ENCODE assay signal across 24 mouse cellular contexts in genomic region chr15:20667989-20668388, GRCm38 (mm10). TPM values are rescaled to one million over a fixed set of nuclear protein-coding genes. Genes with fewer than 3 reads are reported as not detected.
DNase-seq lines count a peak whose midpoint lies in the region; ATAC-seq and TF ChIP-seq lines count a peak whose summit lies in the region.
"Had no signal": no experiment of that assay in that cellular context is flagged by ENCODE, and none has a peak within 500 bp of the region (broad histone marks: within the 10 kb centered on the region; RNA-seq: fewer than 3 reads in every experiment).

No protein-coding gene starts in this region.

- no peak overlapping the region for H3K27ac ChIP-seq in forebrain, embryonic 12.5 days
- no peak overlapping the region for H3K27ac ChIP-seq in forebrain, embryonic 15.5 days (replicated peaks)
- H3K27ac ChIP-seq in forebrain, embryonic 13.5 days = no peak overlapping the region
- H3K27ac ChIP-seq in forebrain, embryonic 10.5 days = no peak overlapping the region
- no peak overlapping the region for H3K27ac ChIP-seq in forebrain, embryonic 14.5 days (ENCODE audit: low read depth, low read length)
- no peak overlapping the region for H3K27ac ChIP-seq in forebrain, postnatal 0 days (ENCODE audit: low read depth, low read length)
- no peak overlapping the region for H3K27ac ChIP-seq in neural tube, embryonic 15.5 days (replicated peaks)

- 38% methylated on average over 1 of the region's 1 CpGs for WGBS in forebrain, embryonic 12.5 days
- WGBS in forebrain, embryonic 15.5 days = 21% methylated on average over 1 of the region's 1 CpGs
- WGBS in forebrain, embryonic 13.5 days = 48% methylated on average over 1 of the region's 1 CpGs
- 70% methylated on average over 1 of the region's 1 CpGs for WGBS in forebrain, embryonic 10.5 days
- WGBS in forebrain, embryonic 14.5 days = 48% methylated on average over 1 of the region's 1 CpGs
- 28% methylated on average over 1 of the region's 1 CpGs for WGBS in forebrain, postnatal 0 days
- WGBS in neural tube, embryonic 15.5 days = 62% methylated on average over 1 of the region's 1 CpGs

- TF ChIP-seq CTCF in forebrain, postnatal 0 days (IDR thresholded peaks at IDR 0.05; ENCODE audit: low read depth) = no peak
- no peak for TF ChIP-seq CTCF in brain, embryonic 14.5 days (IDR thresholded peaks at IDR 0.05; ENCODE audit: borderline replicate concordance, extremely low read depth, insufficient read depth, insufficient read length)

- H3K9me3 ChIP-seq in forebrain, embryonic 12.5 days = no peaks in the 10 kb centered on the region
- no peaks in the 10 kb centered on the region for H3K9me3 ChIP-seq in forebrain, embryonic 15.5 days
- no peaks in the 10 kb centered on the region for H3K9me3 ChIP-seq in forebrain, embryonic 13.5 days (replicated peaks)
- H3K9me3 ChIP-seq in forebrain, embryonic 10.5 days = no peaks in the 10 kb centered on the region
- no peaks in the 10 kb centered on the region for H3K9me3 ChIP-seq in forebrain, embryonic 14.5 days (replicated peaks; ENCODE audit: control insufficient read depth, low read length)
- no peaks in the 10 kb centered on the region for H3K9me3 ChIP-seq in forebrain, postnatal 0 days (ENCODE audit: low read length)
- no peaks in the 10 kb centered on the region for H3K9me3 ChIP-seq in neural tube, embryonic 15.5 days (replicated peaks)
- H3K9me3 ChIP-seq: G1E had no signal

- H3K4me3 ChIP-seq in forebrain, embryonic 12.5 days (replicated peaks) = no peak overlapping the region
- H3K4me3 ChIP-seq in forebrain, embryonic 15.5 days = no peak overlapping the region
- no peak overlapping the region for H3K4me3 ChIP-seq in forebrain, embryonic 13.5 days
- H3K4me3 ChIP-seq in forebrain, embryonic 10.5 days = no peak overlapping the region
- no peak overlapping the region for H3K4me3 ChIP-seq in forebrain, embryonic 14.5 days (ENCODE audit: low read depth, low read length)
- H3K4me3 ChIP-seq in forebrain, postnatal 0 days (ENCODE audit: low read depth, low read length) = no peak overlapping the region
- no peak overlapping the region for H3K4me3 ChIP-seq in neural tube, embryonic 15.5 days (replicated peaks)

- no peaks in the 10 kb centered on the region for H3K4me1 ChIP-seq in forebrain, embryonic 12.5 days
- H3K4me1 ChIP-seq in forebrain, embryonic 15.5 days = no peaks in the 10 kb centered on the region
- no peaks in the 10 kb centered on the region for H3K4me1 ChIP-seq in forebrain, embryonic 13.5 days
- no peaks in the 10 kb centered on the region for H3K4me1 ChIP-seq in forebrain, embryonic 10.5 days
- H3K4me1 ChIP-seq in forebrain, embryonic 14.5 days (ENCODE audit: control insufficient read depth, insufficient read depth, low read length) = no peaks in the 10 kb centered on the region
- no peaks in the 10 kb centered on the region for H3K4me1 ChIP-seq in forebrain, postnatal 0 days (ENCODE audit: insufficient read depth)
- H3K4me1 ChIP-seq in neural tube, embryonic 15.5 days = no peaks in the 10 kb centered on the region

- no peaks in the 10 kb centered on the region for H3K27me3 ChIP-seq in forebrain, embryonic 12.5 days
- no peaks in the 10 kb centered on the region for H3K27me3 ChIP-seq in forebrain, embryonic 15.5 days
- H3K27me3 ChIP-seq in forebrain, embryonic 13.5 days = no peaks in the 10 kb centered on the region
- no peaks in the 10 kb centered on the region for H3K27me3 ChIP-seq in forebrain, embryonic 10.5 days (ENCODE audit: poor library complexity, severe bottlenecking)
- H3K27me3 ChIP-seq in forebrain, embryonic 14.5 days (replicated peaks; ENCODE audit: control insufficient read depth, insufficient read depth, low read length) = no peaks in the 10 kb centered on the region
- H3K27me3 ChIP-seq in forebrain, postnatal 0 days (ENCODE audit: insufficient read depth, low read length) = no peaks in the 10 kb centered on the region
- no peaks in the 10 kb centered on the region for H3K27me3 ChIP-seq in neural tube, embryonic 15.5 days (replicated peaks)
- H3K27me3 ChIP-seq: CH12.LX, Patski had no signal

- no peak for TF ChIP-seq POLR2A in brain, embryonic 14.5 days (IDR thresholded peaks at IDR 0.05; ENCODE audit: borderline replicate concordance, extremely low read depth, insufficient read depth, insufficient read length, poor library complexity, severe bottlenecking)

- ATAC-seq in forebrain, embryonic 12.5 days (ENCODE audit: low FRiP score) = peak; percentile 23; the same call in 1 of the 2 replicates
- no peak for ATAC-seq in forebrain, embryonic 15.5 days (replicated peaks)
- peak; percentile 16; the same call in 1 of the 2 replicates for ATAC-seq in forebrain, embryonic 13.5 days
- peak; percentile 55; the same call in 1 of the 2 replicates for ATAC-seq in forebrain, embryonic 14.5 days
- ATAC-seq in forebrain, postnatal 0 days = no peak
- ATAC-seq in neural tube, embryonic 15.5 days (ENCODE audit: low FRiP score) = no peak
- ATAC-seq: activated CD4-positive, CD25-positive, alpha-beta regulatory T cell, adult 4 months; CD4-positive, CD25-positive, alpha-beta regulatory T cell, adult 4 months; Patski had no signal

- DNase-seq in forebrain, embryonic 10.5 days (ENCODE audit: extremely low spot score, low spot score) = no peak
- peak; percentile 34 for DNase-seq in forebrain, embryonic 14.5 days (ENCODE audit: low spot score)
- DNase-seq in forebrain, postnatal 0 days = no peak
- peak; percentile 55 for DNase-seq in brain, embryonic 14.5 days (ENCODE audit: low read depth)
- DNase-seq: adrenal gland, adult 2 months; adrenal gland, adult 8-10 months; adrenal gland, postnatal 10 days; adrenal gland, postnatal 14 days; adrenal gland, postnatal 25 days; adrenal gland, postnatal 36 days; B cell, adult 2 months; cerebellum, adult 11 months; cerebellum, adult 11-12 months; cerebellum, adult 18-20 months had no signal

- H3K36me3 ChIP-seq in forebrain, embryonic 12.5 days (replicated peaks) = no peaks in the 10 kb centered on the region
- no peaks in the 10 kb centered on the region for H3K36me3 ChIP-seq in forebrain, embryonic 15.5 days
- H3K36me3 ChIP-seq in forebrain, embryonic 13.5 days (ENCODE audit: poor library complexity, severe bottlenecking) = no peaks in the 10 kb centered on the region
- no peaks in the 10 kb centered on the region for H3K36me3 ChIP-seq in forebrain, embryonic 10.5 days (replicated peaks)
- no peaks in the 10 kb centered on the region for H3K36me3 ChIP-seq in forebrain, embryonic 14.5 days (ENCODE audit: control insufficient read depth, insufficient read depth, low read length)
- no peaks in the 10 kb centered on the region for H3K36me3 ChIP-seq in forebrain, postnatal 0 days (ENCODE audit: insufficient read depth)
- no peaks in the 10 kb centered on the region for H3K36me3 ChIP-seq in neural tube, embryonic 15.5 days
- H3K36me3 ChIP-seq: G1E had no signal

- no peak overlapping the region for H3K9ac ChIP-seq in forebrain, embryonic 12.5 days
- H3K9ac ChIP-seq in forebrain, embryonic 15.5 days (replicated peaks) = no peak overlapping the region
- H3K9ac ChIP-seq in forebrain, embryonic 13.5 days = no peak overlapping the region
- no peak overlapping the region for H3K9ac ChIP-seq in forebrain, embryonic 14.5 days (ENCODE audit: low read length)
- no peak overlapping the region for H3K9ac ChIP-seq in forebrain, postnatal 0 days
- H3K9ac ChIP-seq in neural tube, embryonic 15.5 days (replicated peaks) = no peak overlapping the region

- H3K4me2 ChIP-seq in forebrain, embryonic 12.5 days = no peak overlapping the region
- no peak overlapping the region for H3K4me2 ChIP-seq in forebrain, embryonic 15.5 days (replicated peaks)
- H3K4me2 ChIP-seq in forebrain, embryonic 13.5 days = no peak overlapping the region
- no peak overlapping the region for H3K4me2 ChIP-seq in forebrain, embryonic 14.5 days (ENCODE audit: low read length)
- no peak overlapping the region for H3K4me2 ChIP-seq in forebrain, postnatal 0 days (ENCODE audit: low read depth)
- no peak overlapping the region for H3K4me2 ChIP-seq in neural tube, embryonic 15.5 days

RNA-seq across cellular contexts. Expression of gene Acot10, which starts 1.4 kb away (rescaled TPM):
- polyA plus RNA-seq in forebrain, embryonic 12.5 days (2016; fragmentation: Nextera tagmentation; extraction: Ambion mirVana) = not detected in 2 replicates
- polyA plus RNA-seq in forebrain, embryonic 15.5 days (2015; fragmentation: Nextera tagmentation; extraction: Ambion mirVana) = 0.11 and 0.29 TPM in 2 replicates
- 0.16 and 0.21 TPM in 2 replicates for polyA plus RNA-seq in forebrain, embryonic 13.5 days (2015; fragmentation: Nextera tagmentation; extraction: Ambion mirVana)
- polyA plus RNA-seq in forebrain, embryonic 10.5 days (2016; fragmentation: Nextera tagmentation; extraction: Ambion mirVana) = 0.14 TPM in 1 of 2 replicates, not detected in the other
- polyA plus RNA-seq in forebrain, embryonic 14.5 days (2014; fragmentation: Nextera tagmentation; extraction: Ambion mirVana) = 0.17 and 0.25 TPM in 2 replicates
- 0.10 and 0.15 TPM in 2 replicates for total RNA-seq in forebrain, postnatal 0 days (2014; rRNA removed)
- 0.19 and 0.30 TPM in 2 replicates for polyA plus RNA-seq in forebrain, postnatal 0 days (2015; fragmentation: Nextera tagmentation; extraction: Ambion mirVana)
- polyA plus RNA-seq in brain, embryonic 14.5 days (2012; rRNA removed) = not detected in 2 replicates
- polyA plus RNA-seq in neural tube, embryonic 15.5 days (2015; fragmentation: Nextera tagmentation; extraction: Ambion mirVana) = 0.24 and 0.47 TPM in 2 replicates
- total RNA-seq: adrenal gland, adult 18-20 months; adrenal gland, postnatal 14 days; adrenal gland, postnatal 25 days; adrenal gland, postnatal 36 days had no signal
- polyA plus RNA-seq: adrenal gland, adult 2 months; G1E had no signal

Comparison
In these comparisons a context has a peak if more than half of its experiments do, and no peak if none do; other contexts are left out.
1. ATAC-seq: peak in forebrain, embryonic 12.5 days (single experiment), forebrain, embryonic 13.5 days (single experiment) and forebrain, embryonic 14.5 days (single experiment); none in forebrain, embryonic 15.5 days (single experiment), forebrain, postnatal 0 days (single experiment) and neural tube, embryonic 15.5 days (single experiment).
2. DNase-seq: peak in forebrain, embryonic 14.5 days (single experiment) and brain, embryonic 14.5 days (single experiment); none in forebrain, embryonic 10.5 days (single experiment) and forebrain, postnatal 0 days (single experiment).